ENCODE assay signal across 8 mouse cellular contexts in genomic region chr8:84981644-84982498, GRCm38 (mm10). TPM values are rescaled to one million over a fixed set of nuclear protein-coding genes. Genes with fewer than 3 reads are reported as not detected.
DNase-seq lines count a peak whose midpoint lies in the region; ATAC-seq and TF ChIP-seq lines count a peak whose summit lies in the region.

No protein-coding gene starts in this region.

- H3K4me2 ChIP-seq in stomach, postnatal 0 days (replicated peaks; ENCODE audit: low read depth) = peak overlapping the region; percentile 20

- peak overlapping the region; percentile 18; the same call in 1 of the 2 replicates for H3K9ac ChIP-seq in stomach, postnatal 0 days (ENCODE audit: low read length)

- peak overlapping the region; percentile 56 for H3K27ac ChIP-seq in limb, embryonic 10.5 days
- H3K27ac ChIP-seq in stomach, postnatal 0 days (replicated peaks) = peak overlapping the region; percentile 98

- H3K27me3 ChIP-seq in limb, embryonic 10.5 days (ENCODE audit: low read depth, poor library complexity, severe bottlenecking) = peaks cover 37% of the 10 kb centered on the region
- H3K27me3 ChIP-seq in stomach, postnatal 0 days (ENCODE audit: control insufficient read depth, insufficient read depth, low read length) = no peaks in the 10 kb centered on the region

- H3K4me1 ChIP-seq in limb, embryonic 10.5 days = peaks cover 86% of the 10 kb centered on the region
- H3K4me1 ChIP-seq in stomach, postnatal 0 days (replicated peaks; ENCODE audit: control insufficient read depth, insufficient read depth) = peaks cover 33% of the 10 kb centered on the region

- H3K4me3 ChIP-seq in limb, embryonic 10.5 days = no peak overlapping the region
- no peak overlapping the region for H3K4me3 ChIP-seq in stomach, postnatal 0 days (ENCODE audit: low read depth, low read length)

- TF ChIP-seq CTCF in stomach, postnatal 0 days (IDR thresholded peaks at IDR 0.05; ENCODE audit: low read depth) = no peak

- H3K36me3 ChIP-seq in limb, embryonic 10.5 days = no peaks in the 10 kb centered on the region
- no peaks in the 10 kb centered on the region for H3K36me3 ChIP-seq in stomach, postnatal 0 days (ENCODE audit: control insufficient read depth, insufficient read depth, low read length)

- peak; percentile 59 for DNase-seq in cerebellum, adult 11-12 months
- no peak for DNase-seq in cerebellum, postnatal 36 days
- peak; percentile 46 to 48 for DNase-seq in right cerebral cortex, postnatal 10 days (ENCODE audit: low spot score in 2 of 2)
- DNase-seq in right cerebral cortex, postnatal 14 days = no peak
- DNase-seq in limb, embryonic 10.5 days (ENCODE audit: low spot score) = no peak
- peak; percentile 77 for DNase-seq in stomach, postnatal 0 days (ENCODE audit: low spot score)
- no peak for DNase-seq in retina, postnatal 1 day
- no peak for DNase-seq in left cerebral cortex, adult 18-20 months (ENCODE audit: low spot score in 2 of 2)

- WGBS in limb, embryonic 10.5 days = 80% methylated on average over 15 of the region's 15 CpGs
- WGBS in stomach, postnatal 0 days = 47% methylated on average over 15 of the region's 15 CpGs

- H3K9me3 ChIP-seq in limb, embryonic 10.5 days (replicated peaks) = no peaks in the 10 kb centered on the region
- no peaks in the 10 kb centered on the region for H3K9me3 ChIP-seq in stomach, postnatal 0 days (ENCODE audit: control insufficient read depth, low read length)

- ATAC-seq in stomach, postnatal 0 days (ENCODE audit: low FRiP score, low TSS enrichment) = no peak

- TF ChIP-seq EP300 in stomach, postnatal 0 days (optimal IDR thresholded peaks at IDR 0.05) = no peak

RNA-seq across cellular contexts. Expression of gene Junb, which starts 3.4 kb away (rescaled TPM):
- 9.9 and 14.4 TPM in 2 replicates for polyA plus RNA-seq in limb, embryonic 10.5 days (2016; fragmentation: Nextera tagmentation; extraction: Ambion mirVana)
- polyA plus RNA-seq in stomach, postnatal 0 days (2015; fragmentation: Nextera tagmentation; extraction: Ambion mirVana) = 88.5 and 95.9 TPM in 2 replicates
- total RNA-seq in left cerebral cortex, adult 18-20 months (2021) = 100 to 1,000 TPM; 119 to 130 TPM

RNA-seq across cellular contexts. Expression of gene Hook2, which starts 8.5 kb away (rescaled TPM):
- polyA plus RNA-seq in limb, embryonic 10.5 days (2016; fragmentation: Nextera tagmentation; extraction: Ambion mirVana) = 16.0 and 19.1 TPM in 2 replicates
- 28.8 and 30.9 TPM in 2 replicates for polyA plus RNA-seq in stomach, postnatal 0 days (2015; fragmentation: Nextera tagmentation; extraction: Ambion mirVana)
- 1 to 10 TPM; 9.6 to 9.7 TPM for total RNA-seq in left cerebral cortex, adult 18-20 months (2021)

RNA-seq across cellular contexts. Expression of gene Rnaseh2a, which starts 12.3 kb away (rescaled TPM):
- 156 and 168 TPM in 2 replicates for polyA plus RNA-seq in limb, embryonic 10.5 days (2016; fragmentation: Nextera tagmentation; extraction: Ambion mirVana)
- 79.4 and 80.1 TPM in 2 replicates for polyA plus RNA-seq in stomach, postnatal 0 days (2015; fragmentation: Nextera tagmentation; extraction: Ambion mirVana)
- 10 to 100 TPM; 45.8 to 59.8 TPM for total RNA-seq in left cerebral cortex, adult 18-20 months (2021)

RNA-seq across cellular contexts. Expression of gene Prdx2, which starts 12.5 kb away (rescaled TPM):
- 1,175 and 1,260 TPM in 2 replicates for polyA plus RNA-seq in limb, embryonic 10.5 days (2016; fragmentation: Nextera tagmentation; extraction: Ambion mirVana)
- 370 and 376 TPM in 2 replicates for polyA plus RNA-seq in stomach, postnatal 0 days (2015; fragmentation: Nextera tagmentation; extraction: Ambion mirVana)
- total RNA-seq in left cerebral cortex, adult 18-20 months (2021) = 100 to 1,000 TPM; 338 to 344 TPM

RNA-seq across cellular contexts. Expression of gene Gm49661, which starts 12.6 kb away (rescaled TPM):
- polyA plus RNA-seq in limb, embryonic 10.5 days (2016; fragmentation: Nextera tagmentation; extraction: Ambion mirVana) = not detected in 2 replicates
- not detected in 2 replicates for polyA plus RNA-seq in stomach, postnatal 0 days (2015; fragmentation: Nextera tagmentation; extraction: Ambion mirVana)
- not detected for total RNA-seq in left cerebral cortex, adult 18-20 months (2021)

Comparison
In these comparisons a context has a peak if more than half of its experiments do, and no peak if none do; other contexts are left out.
1. DNase-seq: peak in cerebellum, adult 11-12 months (single experiment), right cerebral cortex, postnatal 10 days (2 of 2) and stomach, postnatal 0 days (single experiment); none in cerebellum, postnatal 36 days (0 of 2), right cerebral cortex, postnatal 14 days (single experiment), limb, embryonic 10.5 days (single experiment), retina, postnatal 1 day (single experiment) and left cerebral cortex, adult 18-20 months (0 of 2).